Mouse (Mus musculus) heart, postnatal 0 days (tissue): ENCODE results near the gene Ptprm.

Source experiments
- CTCF ChIP-seq: IDR thresholded peaks from 2 replicates; pipeline ENCODE4 v1.5.1; 2016; ENCODE audit warnings: antibody characterized with exemption, control low read depth, low read depth
- EP300 ChIP-seq: IDR thresholded peaks from 2 replicates; pipeline ENCODE4 v1.6.1; 2016; ENCODE audit warnings: antibody characterized with exemption, low read depth

DNA sequence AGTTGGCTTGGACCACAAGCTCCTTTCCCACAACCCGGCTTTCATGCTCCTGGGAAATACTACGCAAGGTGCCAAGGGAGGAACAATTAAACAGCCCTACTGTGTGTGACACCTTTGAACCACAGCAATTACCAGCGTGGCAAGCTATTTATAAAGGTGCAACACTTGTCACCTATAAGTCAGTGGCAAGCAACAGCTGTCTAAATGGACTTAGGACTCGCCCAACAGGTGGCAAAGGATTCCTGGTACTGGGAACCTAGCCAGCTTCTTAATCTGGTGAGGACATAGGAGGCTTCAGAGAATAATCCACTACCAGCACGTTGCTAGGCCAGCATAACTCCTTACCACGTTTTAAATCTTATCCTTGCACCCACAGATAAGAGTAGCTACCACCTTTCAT lies 315.7 kb downstream of the Ptprm start:
- TF ChIP-seq CTCF (no peak), EP300 (no peak)
